Comparison of ENCODE assay signal across 10 mouse cellular contexts in genomic region chr17:67548966-67549700, GRCm38 (mm10).
A peak's percentile ranks its signal among the peaks of the same experiment; 100 is the strongest.
DNase-seq lines count a peak whose midpoint lies in the region; ATAC-seq and TF ChIP-seq lines count a peak whose summit lies in the region.
"Had no signal": no experiment of that assay in that cellular context is flagged by ENCODE, and none has a peak within 500 bp of the region (broad histone marks: within the 10 kb centered on the region; RNA-seq: fewer than 3 reads in every experiment).

No protein-coding gene starts in this region.

- H3K4me3 ChIP-seq in hindbrain, embryonic 12.5 days = no peak overlapping the region
- no peak overlapping the region for H3K4me3 ChIP-seq in lung, postnatal 0 days (ENCODE audit: low read depth, low read length)
- H3K4me3 ChIP-seq in liver, postnatal 0 days (ENCODE audit: low read depth, low read length) = no peak overlapping the region
- H3K4me3 ChIP-seq: limb, embryonic 12.5 days had no signal

- H3K4me2 ChIP-seq in hindbrain, embryonic 12.5 days (replicated peaks) = no peak overlapping the region
- H3K4me2 ChIP-seq in lung, postnatal 0 days (replicated peaks; ENCODE audit: low read depth, low read length) = no peak overlapping the region
- no peak overlapping the region for H3K4me2 ChIP-seq in liver, postnatal 0 days (ENCODE audit: low read depth, low read length)
- H3K4me2 ChIP-seq: limb, embryonic 12.5 days had no signal

- no peaks in the 10 kb centered on the region for H3K27me3 ChIP-seq in hindbrain, embryonic 12.5 days
- H3K27me3 ChIP-seq in lung, postnatal 0 days (replicated peaks; ENCODE audit: insufficient read depth, low read length) = no peaks in the 10 kb centered on the region
- no peaks in the 10 kb centered on the region for H3K27me3 ChIP-seq in liver, postnatal 0 days (ENCODE audit: insufficient read depth, low read length)
- H3K27me3 ChIP-seq: limb, embryonic 12.5 days had no signal

- H3K9ac ChIP-seq in hindbrain, embryonic 12.5 days = no peak overlapping the region
- H3K9ac ChIP-seq in lung, postnatal 0 days (replicated peaks; ENCODE audit: low read depth) = no peak overlapping the region
- no peak overlapping the region for H3K9ac ChIP-seq in liver, postnatal 0 days (replicated peaks)
- H3K9ac ChIP-seq: limb, embryonic 12.5 days had no signal

- peak overlapping the region; percentile 65; the same call in 1 of the 2 replicates for H3K27ac ChIP-seq in hindbrain, embryonic 12.5 days
- H3K27ac ChIP-seq in lung, postnatal 0 days (ENCODE audit: low read length) = no peak overlapping the region
- H3K27ac ChIP-seq in liver, postnatal 0 days (ENCODE audit: low read depth) = no peak overlapping the region
- H3K27ac ChIP-seq: limb, embryonic 12.5 days had no signal

- DNase-seq in heart, adult 11 months = peak; percentile 87
- no peak for DNase-seq in heart, postnatal 36 days
- peak; percentile 57 for DNase-seq in embryo, embryonic 10 days (ENCODE audit: low spot score)
- DNase-seq in kidney, postnatal 4 days = peak; percentile 19 to 35
- no peak for DNase-seq in lung, postnatal 0 days (ENCODE audit: low spot score)
- DNase-seq in liver, postnatal 0 days = no peak
- no peak for DNase-seq in ovary, postnatal 14 days (ENCODE audit: low spot score)
- DNase-seq: lung, adult 2 months had no signal

- H3K9me3 ChIP-seq in hindbrain, embryonic 12.5 days (replicated peaks) = no peaks in the 10 kb centered on the region; the same call in none of the 2 replicates
- H3K9me3 ChIP-seq in lung, postnatal 0 days (ENCODE audit: low read length) = no peaks in the 10 kb centered on the region
- no peaks in the 10 kb centered on the region for H3K9me3 ChIP-seq in liver, postnatal 0 days (ENCODE audit: low read length)

- no peak for TF ChIP-seq EP300 in lung, postnatal 0 days (IDR thresholded peaks at IDR 0.05)
- TF ChIP-seq EP300 in liver, postnatal 0 days (IDR thresholded peaks at IDR 0.05; ENCODE audit: low read depth) = no peak

- WGBS in hindbrain, embryonic 12.5 days = 28% methylated on average over 11 of the region's 11 CpGs
- 26% methylated on average over 11 of the region's 11 CpGs for WGBS in lung, postnatal 0 days
- 59% methylated on average over 11 of the region's 11 CpGs for WGBS in liver, postnatal 0 days (ENCODE audit: insufficient replicate concordance)

- TF ChIP-seq CTCF in lung, postnatal 0 days (IDR thresholded peaks at IDR 0.05) = no peak
- TF ChIP-seq CTCF in liver, postnatal 0 days (IDR thresholded peaks at IDR 0.05; ENCODE audit: low read depth) = no peak

- ATAC-seq in hindbrain, embryonic 12.5 days (ENCODE audit: low FRiP score) = peak; percentile 87
- no peak for ATAC-seq in lung, postnatal 0 days
- ATAC-seq in liver, postnatal 0 days = no peak

- H3K4me1 ChIP-seq in hindbrain, embryonic 12.5 days = peaks cover 6% of the 10 kb centered on the region; the same call in 1 of the 2 replicates
- H3K4me1 ChIP-seq in lung, postnatal 0 days (ENCODE audit: insufficient read depth, low read depth, low read length) = no peaks in the 10 kb centered on the region
- no peaks in the 10 kb centered on the region for H3K4me1 ChIP-seq in liver, postnatal 0 days (ENCODE audit: insufficient read depth)
- H3K4me1 ChIP-seq: limb, embryonic 12.5 days had no signal

- H3K36me3 ChIP-seq in hindbrain, embryonic 12.5 days = no peaks in the 10 kb centered on the region
- H3K36me3 ChIP-seq in lung, postnatal 0 days (ENCODE audit: insufficient read depth, low read length) = no peaks in the 10 kb centered on the region
- no peaks in the 10 kb centered on the region for H3K36me3 ChIP-seq in liver, postnatal 0 days (replicated peaks; ENCODE audit: insufficient read depth, low read length)
- H3K36me3 ChIP-seq: limb, embryonic 12.5 days had no signal

- intact Hi-C loops in heart, postnatal 36 days (cut with DNase I) = no loop called here

Comparison
In these comparisons a context has a peak if more than half of its experiments do, and no peak if none do; other contexts are left out.
1. DNase-seq: peak in heart, adult 11 months (single experiment), embryo, embryonic 10 days (single experiment) and kidney, postnatal 4 days (2 of 2); none in heart, postnatal 36 days (0 of 2), lung, postnatal 0 days (single experiment), liver, postnatal 0 days (single experiment) and ovary, postnatal 14 days (single experiment).